Mouse (Mus musculus): Measurements from ENCODE around the gene Pde1c. TPM values are rescaled to one million over a fixed set of nuclear protein-coding genes. Genes with fewer than 3 reads are reported as not detected.

The Pde1c gene
- polyA plus RNA-seq, 1 experiment from 2014 or later = 4.8 TPM

DNA sequence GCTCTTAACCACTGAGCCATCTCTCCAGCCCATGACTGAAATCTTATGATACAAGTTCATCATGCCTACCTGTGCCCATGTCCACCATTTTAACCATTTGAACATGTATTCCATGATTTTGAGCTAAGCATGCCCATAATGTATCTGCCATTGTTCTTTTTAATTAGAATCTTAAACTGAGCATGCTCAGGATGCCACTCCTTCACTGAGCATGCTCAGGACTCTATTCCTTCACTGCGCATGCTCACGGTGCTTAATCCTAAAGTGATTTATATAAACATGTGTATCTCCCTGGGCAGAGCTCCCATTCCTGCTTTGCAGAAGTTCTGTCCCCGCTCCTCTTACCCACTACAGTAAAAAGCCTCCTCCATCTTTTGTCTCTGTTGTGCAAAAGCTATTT is 520.3 kb downstream of the Pde1c start:
- peak; percentile 66 for DNase-seq (ENCODE audit: low spot score, missing footprints)
- H3K9ac ChIP-seq (ENCODE audit: low read length) = no peak overlapping the region
- H3K4me1 ChIP-seq (ENCODE audit: control insufficient read depth, insufficient read depth, low read length) = no peaks in the 10 kb centered on the region
- no peak overlapping the region for H3K4me3 ChIP-seq (ENCODE audit: low read depth, low read length)
- no peaks in the 10 kb centered on the region for H3K27me3 ChIP-seq (ENCODE audit: control insufficient read depth, insufficient read depth, low read length)
- no peaks in the 10 kb centered on the region for H3K9me3 ChIP-seq (ENCODE audit: control insufficient read depth, low read length)
- no peak for ATAC-seq (ENCODE audit: low FRiP score)
- no peaks in the 10 kb centered on the region for H3K36me3 ChIP-seq (ENCODE audit: control insufficient read depth, insufficient read depth, low read length)
- no peak overlapping the region for H3K4me2 ChIP-seq
- H3K27ac ChIP-seq (ENCODE audit: low read depth, low read length) = no peak overlapping the region
- 86% methylated on average over 3 of the region's 3 CpGs for WGBS

DNA sequence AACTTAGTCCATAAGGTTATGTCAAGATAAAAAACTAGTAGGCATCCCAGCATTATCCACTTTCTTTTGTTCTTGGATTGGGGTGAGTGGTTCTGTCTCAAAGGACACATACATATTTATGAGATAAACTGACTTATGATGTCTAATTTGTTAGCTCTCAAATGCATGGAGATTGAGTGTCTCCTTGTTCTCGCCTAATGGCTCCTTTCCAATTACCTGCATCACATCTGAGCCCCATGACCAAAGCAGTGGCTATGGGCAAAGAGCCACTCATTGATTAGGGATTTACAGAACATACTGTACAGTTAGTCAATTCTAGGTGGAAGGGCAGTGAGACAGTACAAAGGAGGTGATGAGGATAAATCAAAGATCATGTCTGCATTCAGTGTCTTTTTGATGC is 524.2 kb downstream of the Pde1c start:
- Histone ChIP-seq H3K4me1 (ENCODE audit: control insufficient read depth, insufficient read depth, low read length) (no peaks in the 10 kb centered on the region), H3K27me3 (ENCODE audit: control insufficient read depth, insufficient read depth, low read length) (no peaks in the 10 kb centered on the region), H3K9ac (ENCODE audit: low read length) (no peak overlapping the region), H3K27ac (ENCODE audit: low read depth, low read length) (peak overlapping the region; percentile 22; the same call in 1 of the 2 replicates), H3K9me3 (ENCODE audit: control insufficient read depth, low read length) (no peaks in the 10 kb centered on the region), H3K36me3 (ENCODE audit: control insufficient read depth, insufficient read depth, low read length) (no peaks in the 10 kb centered on the region), H3K4me3 (ENCODE audit: low read depth, low read length) (no peak overlapping the region), H3K4me2 (no peak overlapping the region)
- 62% methylated on average over 1 of the region's 1 CpGs for WGBS
- DNase-seq (ENCODE audit: low spot score, missing footprints) (peak; percentile 81), ATAC-seq (ENCODE audit: low FRiP score) (peak; percentile 76)

DNA sequence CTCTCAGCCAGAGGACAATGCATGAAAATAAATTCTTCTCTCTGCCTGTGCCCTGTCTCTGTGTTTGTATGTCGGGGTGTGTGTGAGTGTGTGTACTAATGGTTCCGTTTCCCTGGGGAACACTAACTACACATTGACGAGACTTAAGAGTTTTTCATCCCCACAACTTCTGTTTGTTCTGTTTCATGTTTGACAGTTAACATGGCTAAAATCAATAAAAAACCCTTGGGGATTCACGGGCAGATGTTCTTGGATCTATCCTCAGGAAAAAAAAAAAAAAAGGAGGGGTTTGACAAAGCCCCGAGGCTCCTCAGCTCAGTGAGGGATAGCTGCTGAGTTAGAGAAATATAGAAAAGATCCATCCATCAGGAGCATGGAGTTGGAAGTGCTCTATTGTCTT is 524.6 kb downstream of the Pde1c start:
- Histone ChIP-seq H3K4me1 (ENCODE audit: control insufficient read depth, insufficient read depth, low read length) (no peaks in the 10 kb centered on the region), H3K27ac (ENCODE audit: low read depth, low read length) (peak overlapping the region; percentile 22; the same call in 1 of the 2 replicates)

DNA sequence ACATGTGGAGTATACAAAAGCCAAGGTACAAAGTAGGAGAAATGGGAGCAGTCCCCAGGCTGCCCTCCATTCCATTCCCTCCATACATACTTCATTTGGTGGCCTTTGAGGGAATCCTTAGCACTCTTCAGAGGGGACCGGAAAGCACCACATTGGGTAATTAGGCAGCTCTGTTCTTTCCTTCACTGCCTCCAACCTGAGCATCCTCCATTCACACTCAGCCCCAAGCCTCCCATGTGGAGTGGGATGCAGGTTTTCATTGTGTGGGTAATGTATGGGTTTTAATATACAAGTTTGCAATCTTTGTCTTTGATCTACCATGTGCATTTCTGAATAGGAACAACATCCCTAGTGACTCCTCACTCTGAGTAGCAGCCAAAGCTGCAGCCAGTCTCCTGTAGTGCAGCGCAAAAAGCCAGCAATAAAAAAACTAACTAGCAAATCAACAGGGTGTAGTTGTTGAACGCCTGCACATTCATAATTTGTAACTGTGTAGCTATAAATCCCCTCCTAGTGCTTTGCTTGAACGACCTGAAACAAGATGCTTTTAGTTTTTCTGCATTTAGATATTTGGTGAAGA is 529.3 kb downstream of the Pde1c start:
- no peaks in the 10 kb centered on the region for H3K9me3 ChIP-seq (ENCODE audit: control insufficient read depth, low read length)
- no peak overlapping the region for H3K9ac ChIP-seq (ENCODE audit: low read length)
- DNase-seq (ENCODE audit: low spot score, missing footprints) = no peak
- no peak overlapping the region for H3K4me2 ChIP-seq
- no peaks in the 10 kb centered on the region for H3K4me1 ChIP-seq (ENCODE audit: control insufficient read depth, insufficient read depth, low read length)
- no peak overlapping the region for H3K27ac ChIP-seq (ENCODE audit: low read depth, low read length)
- 75% methylated on average over 4 of the region's 4 CpGs for WGBS
- ATAC-seq (ENCODE audit: low FRiP score) = no peak
- H3K27me3 ChIP-seq (ENCODE audit: control insufficient read depth, insufficient read depth, low read length) = no peaks in the 10 kb centered on the region
- H3K36me3 ChIP-seq (ENCODE audit: control insufficient read depth, insufficient read depth, low read length) = no peaks in the 10 kb centered on the region
- no peak overlapping the region for H3K4me3 ChIP-seq (ENCODE audit: low read depth, low read length)

More for the DNA sequence above, 524.6 kb downstream of the Pde1c start:
- no peak overlapping the region for H3K9ac ChIP-seq (ENCODE audit: low read length)
- H3K9me3 ChIP-seq (ENCODE audit: control insufficient read depth, low read length) = no peaks in the 10 kb centered on the region
- no peaks in the 10 kb centered on the region for H3K27me3 ChIP-seq (ENCODE audit: control insufficient read depth, insufficient read depth, low read length)
- DNase-seq (ENCODE audit: low spot score, missing footprints) (peak; percentile 85), ATAC-seq (ENCODE audit: low FRiP score) (peak; percentile 84)
- no peak overlapping the region for H3K4me3 ChIP-seq (ENCODE audit: low read depth, low read length)
- no peaks in the 10 kb centered on the region for H3K36me3 ChIP-seq (ENCODE audit: control insufficient read depth, insufficient read depth, low read length)
- WGBS = 60% methylated on average over 5 of the region's 5 CpGs
- no peak overlapping the region for H3K4me2 ChIP-seq

DNA sequence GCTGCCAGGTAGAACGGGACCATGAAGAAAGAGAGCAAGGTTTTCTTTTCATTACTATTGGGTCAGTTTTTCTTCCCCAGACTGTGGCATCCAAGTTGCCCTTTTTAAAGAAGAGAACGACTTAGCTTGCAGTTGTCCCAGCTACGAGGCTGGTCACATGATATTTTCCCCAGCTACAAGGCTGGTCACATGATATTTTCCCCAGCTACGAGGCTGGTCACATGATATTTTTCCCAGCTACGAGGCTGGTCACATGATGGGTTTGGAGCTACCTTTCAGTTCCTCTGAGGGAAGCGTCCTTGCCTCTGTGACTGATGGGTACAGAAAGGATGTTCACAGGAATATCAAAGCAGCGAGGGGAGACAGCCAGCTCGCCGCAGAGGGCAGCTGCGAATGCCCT is 533.8 kb downstream of the Pde1c start:
- Histone ChIP-seq H3K4me3 (ENCODE audit: low read depth, low read length) (no peak overlapping the region), H3K36me3 (ENCODE audit: control insufficient read depth, insufficient read depth, low read length) (no peaks in the 10 kb centered on the region), H3K4me1 (ENCODE audit: control insufficient read depth, insufficient read depth, low read length) (no peaks in the 10 kb centered on the region), H3K4me2 (no peak overlapping the region), H3K27ac (ENCODE audit: low read depth, low read length) (no peak overlapping the region), H3K9me3 (ENCODE audit: control insufficient read depth, low read length) (no peaks in the 10 kb centered on the region), H3K9ac (ENCODE audit: low read length) (no peak overlapping the region), H3K27me3 (ENCODE audit: control insufficient read depth, insufficient read depth, low read length) (no peaks in the 10 kb centered on the region)
- ATAC-seq (ENCODE audit: low FRiP score) = no peak
- 86% methylated on average over 10 of the region's 10 CpGs for WGBS
- no peak for DNase-seq (ENCODE audit: low spot score, missing footprints)

DNA sequence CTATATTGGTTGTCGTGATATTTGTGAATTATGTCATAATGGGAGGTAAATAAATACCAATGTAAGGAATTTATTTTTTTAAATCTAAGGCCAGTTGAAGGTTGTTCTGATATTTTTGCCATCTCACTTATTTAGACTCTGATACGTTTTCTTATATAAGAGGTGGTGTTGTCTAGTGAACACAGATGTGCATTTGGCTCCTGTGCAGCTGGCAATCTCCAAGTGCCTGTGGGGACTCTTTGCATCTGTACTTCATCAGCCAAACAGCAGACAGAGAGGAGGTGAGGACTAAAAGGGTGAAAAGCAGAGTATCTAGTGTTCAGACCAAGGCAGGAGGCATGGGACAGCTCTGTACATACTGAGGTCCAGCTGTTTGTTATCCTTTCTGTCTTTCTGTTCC is 536.7 kb downstream of the Pde1c start:
- no peaks in the 10 kb centered on the region for H3K36me3 ChIP-seq (ENCODE audit: control insufficient read depth, insufficient read depth, low read length)
- no peak for ATAC-seq (ENCODE audit: low FRiP score)
- WGBS = 84% methylated on average over 2 of the region's 2 CpGs

DNA sequence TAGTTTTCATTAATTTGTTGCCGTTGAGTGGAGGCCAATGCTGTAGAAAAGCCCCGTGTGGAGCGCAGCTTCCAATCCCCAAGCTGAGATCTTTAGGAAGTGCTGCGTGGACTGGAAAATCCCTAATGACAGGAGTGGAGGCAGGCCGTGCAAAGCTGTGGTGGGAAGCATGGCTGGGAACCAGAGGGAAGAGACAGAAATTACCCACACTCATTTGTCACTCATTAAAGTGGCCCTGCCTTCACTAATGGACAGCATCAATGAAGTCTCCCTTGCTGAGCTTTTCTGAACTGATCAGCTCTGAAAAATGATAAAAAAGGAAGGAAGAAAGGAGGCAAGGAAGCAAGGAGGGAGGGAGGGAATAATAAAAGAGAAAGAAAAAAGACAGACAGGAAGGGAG is 538.9 kb downstream of the Pde1c start:
- Histone ChIP-seq H3K9ac (ENCODE audit: low read length) (no peak overlapping the region), H3K27ac (ENCODE audit: low read depth, low read length) (no peak overlapping the region), H3K4me1 (ENCODE audit: control insufficient read depth, insufficient read depth, low read length) (no peaks in the 10 kb centered on the region), H3K9me3 (ENCODE audit: control insufficient read depth, low read length) (no peaks in the 10 kb centered on the region), H3K4me2 (no peak overlapping the region), H3K4me3 (ENCODE audit: low read depth, low read length) (no peak overlapping the region), H3K36me3 (ENCODE audit: control insufficient read depth, insufficient read depth, low read length) (no peaks in the 10 kb centered on the region), H3K27me3 (ENCODE audit: control insufficient read depth, insufficient read depth, low read length) (no peaks in the 10 kb centered on the region)
- no peak for ATAC-seq (ENCODE audit: low FRiP score)
- DNase-seq (ENCODE audit: low spot score, missing footprints) = no peak
- 49% methylated on average over 5 of the region's 5 CpGs for WGBS

More for the DNA sequence above, 536.7 kb downstream of the Pde1c start:
- H3K4me1 ChIP-seq (ENCODE audit: control insufficient read depth, insufficient read depth, low read length) = no peaks in the 10 kb centered on the region
- no peaks in the 10 kb centered on the region for H3K27me3 ChIP-seq (ENCODE audit: control insufficient read depth, insufficient read depth, low read length)
- no peak overlapping the region for H3K27ac ChIP-seq (ENCODE audit: low read depth, low read length)
- no peak overlapping the region for H3K4me3 ChIP-seq (ENCODE audit: low read depth, low read length)
- no peaks in the 10 kb centered on the region for H3K9me3 ChIP-seq (ENCODE audit: control insufficient read depth, low read length)
- no peak for DNase-seq (ENCODE audit: low spot score, missing footprints)
- H3K4me2 ChIP-seq = no peak overlapping the region
- H3K9ac ChIP-seq (ENCODE audit: low read length) = no peak overlapping the region

DNA sequence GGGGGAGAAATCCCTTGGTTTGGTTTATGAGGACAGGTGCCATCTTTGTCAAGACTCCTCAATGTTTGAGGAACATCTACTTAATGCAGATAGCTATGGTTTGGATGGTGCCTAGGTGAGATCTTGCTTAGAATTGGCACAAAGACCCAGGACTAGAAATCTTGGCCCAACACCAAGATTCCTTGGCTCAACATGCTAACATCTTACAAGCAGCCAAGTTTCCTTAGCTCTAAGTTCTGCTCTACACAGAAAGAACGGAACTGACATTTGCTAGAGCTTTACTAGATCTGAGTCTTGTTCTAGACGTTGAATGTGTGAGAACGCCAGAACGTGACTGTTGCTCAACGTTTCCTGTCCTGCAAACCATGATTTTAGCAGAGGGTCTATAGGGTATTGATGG is 540.9 kb downstream of the Pde1c start:
- H3K4me3 ChIP-seq (ENCODE audit: low read depth, low read length) = no peak overlapping the region
- no peak overlapping the region for H3K4me2 ChIP-seq
- no peak overlapping the region for H3K27ac ChIP-seq (ENCODE audit: low read depth, low read length)
- no peaks in the 10 kb centered on the region for H3K9me3 ChIP-seq (ENCODE audit: control insufficient read depth, low read length)
- H3K4me1 ChIP-seq (ENCODE audit: control insufficient read depth, insufficient read depth, low read length) = no peaks in the 10 kb centered on the region
- no peaks in the 10 kb centered on the region for H3K27me3 ChIP-seq (ENCODE audit: control insufficient read depth, insufficient read depth, low read length)
- ATAC-seq (ENCODE audit: low FRiP score) (no peak), DNase-seq (ENCODE audit: low spot score, missing footprints) (peak; percentile 21)
- no peak overlapping the region for H3K9ac ChIP-seq (ENCODE audit: low read length)
- no peaks in the 10 kb centered on the region for H3K36me3 ChIP-seq (ENCODE audit: control insufficient read depth, insufficient read depth, low read length)
- 89% methylated on average over 5 of the region's 5 CpGs for WGBS

DNA sequence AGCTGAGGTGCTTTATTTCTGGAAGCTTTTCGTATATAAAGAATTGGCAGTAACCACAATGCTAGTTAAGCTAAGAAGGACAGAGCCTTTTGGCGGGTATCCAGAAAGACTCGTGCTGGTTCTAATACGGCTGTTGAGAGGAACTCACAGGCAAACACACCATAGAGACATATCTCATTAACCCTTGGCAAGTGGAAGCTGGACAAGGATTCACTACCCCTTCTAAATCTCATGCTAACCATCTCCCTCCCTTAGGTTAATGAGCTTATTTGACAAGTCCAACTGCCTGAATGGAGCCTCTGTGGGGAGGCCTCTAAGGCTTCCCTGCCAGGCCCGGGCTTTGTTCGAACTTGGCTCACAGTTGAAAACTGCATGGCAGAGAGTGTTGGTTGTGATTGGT is 541.6 kb downstream of the Pde1c start:
- DNase-seq (ENCODE audit: low spot score, missing footprints) (peak; percentile 39), ATAC-seq (ENCODE audit: low FRiP score) (no peak)
- Histone ChIP-seq H3K9me3 (ENCODE audit: control insufficient read depth, low read length) (no peaks in the 10 kb centered on the region), H3K4me1 (ENCODE audit: control insufficient read depth, insufficient read depth, low read length) (no peaks in the 10 kb centered on the region), H3K27ac (ENCODE audit: low read depth, low read length) (no peak overlapping the region), H3K4me3 (ENCODE audit: low read depth, low read length) (no peak overlapping the region), H3K36me3 (ENCODE audit: control insufficient read depth, insufficient read depth, low read length) (no peaks in the 10 kb centered on the region), H3K27me3 (ENCODE audit: control insufficient read depth, insufficient read depth, low read length) (no peaks in the 10 kb centered on the region), H3K9ac (ENCODE audit: low read length) (no peak overlapping the region), H3K4me2 (no peak overlapping the region)
- 91% methylated on average over 6 of the region's 6 CpGs for WGBS

Data from midbrain, embryonic 11.5 days (tissue).